Mouse (Mus musculus): ENCODE data around the gene Nid1.
A peak's percentile ranks its signal among the peaks of the same experiment; 100 is the strongest.
"Not testable (repeated sequence)": the region's sequence is repeated elsewhere in the genome, so short reads cannot be mapped to it uniquely, and the experiment has no call there.

DNA sequence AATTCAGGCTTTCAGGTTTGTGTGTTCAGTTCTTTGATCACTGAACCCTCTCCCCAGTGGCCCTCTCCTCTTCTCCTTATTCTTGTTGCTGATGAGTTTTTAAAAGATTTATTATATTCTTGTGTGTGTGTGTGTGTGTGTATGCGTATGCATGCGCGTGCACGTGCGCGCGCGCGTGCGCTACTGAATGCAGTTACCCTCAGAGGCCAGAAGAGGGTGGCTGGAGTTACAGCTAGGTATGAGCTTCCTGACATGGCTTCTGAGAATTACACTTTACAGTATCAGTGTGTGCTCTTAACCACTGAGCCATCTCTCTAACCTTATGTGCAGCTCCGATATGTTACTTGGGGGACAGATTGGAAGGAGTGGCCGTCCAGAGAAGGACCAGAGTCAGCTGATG is 12.6 kb downstream of the Nid1 start:
- TF ChIP-seq EP300 (IDR thresholded peaks at IDR 0.05; ENCODE audit: low read depth) = not testable (repeated sequence)
- peak; percentile 18 for TF ChIP-seq CTCF (IDR thresholded peaks at IDR 0.05; ENCODE audit: low read depth)

All from liver, embryonic 14.5 days (tissue).